Mouse (Mus musculus) c-Kit-positive CD71-positive TER-119-positive erythroid progenitor cells, embryonic 14.5 days (primary cell): Measurements from ENCODE around the gene Wnk2.
A peak's percentile ranks its signal among the peaks of the same experiment; 100 is the strongest.

Experiments used
- DNase-seq: peaks from one replicate; pipeline ENCODE4 v3.0.0-alpha.2; 2013; ENCODE audit warnings: low spot score

Gene Wnk2

GRCm38 (mm10) chr13:49175509-49175908 is 27.7 kb upstream of the Wnk2 start:
- DNase-seq = no peak

DNA sequence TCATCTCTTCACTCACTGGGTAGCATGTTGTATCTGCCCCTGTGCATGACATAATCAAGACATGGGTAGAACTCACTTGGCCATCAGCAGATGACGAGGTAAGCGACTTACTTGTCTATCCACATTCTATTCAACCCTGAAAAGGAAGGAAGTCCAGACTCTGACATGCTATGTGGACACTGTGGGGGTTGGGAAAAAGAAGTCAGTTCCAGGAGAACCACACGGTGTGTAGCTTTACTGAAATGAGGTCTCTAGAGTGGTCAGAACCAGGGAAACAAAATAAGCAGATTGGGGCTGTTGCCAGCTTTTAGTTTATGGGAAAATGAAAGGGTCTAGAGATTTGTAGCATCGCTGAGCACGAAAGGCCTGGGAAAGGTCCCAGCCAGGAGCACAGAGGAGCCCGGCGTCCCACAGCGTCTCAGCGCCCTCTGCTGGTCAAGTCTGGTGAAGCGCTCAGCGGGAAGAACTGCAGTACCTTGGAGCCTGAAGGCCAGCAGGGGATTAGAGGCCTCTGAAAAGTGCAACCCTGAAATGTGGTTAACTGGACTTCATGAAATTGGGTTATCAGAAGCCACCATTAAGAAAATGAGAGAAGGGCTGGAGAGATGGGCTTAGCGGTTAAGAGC is 25.3 kb upstream of the Wnk2 start:
- DNase-seq = peak; percentile 61

GRCm38 (mm10) chr13:49172335-49172734 is 24.5 kb upstream of the Wnk2 start:
- no peak for DNase-seq

GRCm38 (mm10) chr13:49171729-49172128 is 23.9 kb upstream of the Wnk2 start:
- DNase-seq = no peak

DNA sequence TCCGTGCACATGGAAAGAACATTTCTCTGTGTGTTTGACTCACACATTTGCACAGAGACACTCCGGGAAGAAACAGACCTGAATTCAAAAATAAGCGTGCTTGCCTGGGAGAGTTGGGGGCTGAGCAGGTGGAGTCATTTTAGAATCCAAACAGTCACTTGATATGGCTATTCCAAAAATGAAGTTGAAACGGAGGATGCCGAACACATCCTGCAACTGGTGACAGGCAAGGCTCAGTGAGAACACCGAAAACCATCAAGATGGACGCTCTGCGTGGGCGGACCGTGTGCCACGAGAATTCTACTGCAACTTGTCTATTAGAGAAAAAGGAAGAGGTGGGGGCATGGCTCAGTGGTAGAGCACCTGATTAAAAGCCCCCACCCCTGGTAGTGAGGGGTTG is 22.8 kb upstream of the Wnk2 start:
- no peak for DNase-seq

DNA sequence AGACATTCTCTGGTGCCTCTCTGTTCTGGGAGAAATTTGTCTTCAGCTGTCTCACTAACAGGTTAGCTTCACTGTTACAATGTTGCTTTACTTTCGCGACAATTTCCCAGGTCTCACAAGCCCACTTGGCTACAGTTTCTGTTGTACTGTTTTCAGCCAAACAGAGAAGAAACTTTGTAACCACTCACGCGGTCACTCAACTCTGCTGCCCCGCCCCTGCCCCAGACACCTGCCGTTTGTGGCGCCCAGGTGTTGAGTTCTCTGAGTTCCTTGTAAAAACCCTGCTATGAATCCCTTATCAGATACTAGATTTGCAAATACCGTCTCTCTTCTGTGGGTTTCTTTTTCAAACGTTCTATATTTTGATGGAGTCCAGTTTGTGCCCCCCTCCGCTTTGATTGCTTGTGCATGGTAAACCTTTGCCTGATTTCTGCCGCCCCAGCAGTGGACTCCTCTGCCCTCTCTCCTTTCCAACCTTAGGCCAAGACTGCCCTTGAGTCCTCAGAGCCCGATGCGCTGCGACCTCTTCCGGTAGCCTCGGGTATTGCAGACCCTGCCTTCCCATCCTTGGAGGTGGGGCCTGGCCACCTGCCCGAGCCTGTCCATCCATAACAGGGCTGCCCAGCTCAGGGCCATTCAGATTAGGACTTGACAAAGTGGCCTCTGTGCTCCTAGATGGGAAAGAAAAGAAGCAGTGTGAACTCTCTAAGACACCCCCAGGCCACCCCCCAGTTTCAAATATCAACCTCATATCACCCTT is 21.8 kb upstream of the Wnk2 start:
- DNase-seq = peak; percentile 32

DNA sequence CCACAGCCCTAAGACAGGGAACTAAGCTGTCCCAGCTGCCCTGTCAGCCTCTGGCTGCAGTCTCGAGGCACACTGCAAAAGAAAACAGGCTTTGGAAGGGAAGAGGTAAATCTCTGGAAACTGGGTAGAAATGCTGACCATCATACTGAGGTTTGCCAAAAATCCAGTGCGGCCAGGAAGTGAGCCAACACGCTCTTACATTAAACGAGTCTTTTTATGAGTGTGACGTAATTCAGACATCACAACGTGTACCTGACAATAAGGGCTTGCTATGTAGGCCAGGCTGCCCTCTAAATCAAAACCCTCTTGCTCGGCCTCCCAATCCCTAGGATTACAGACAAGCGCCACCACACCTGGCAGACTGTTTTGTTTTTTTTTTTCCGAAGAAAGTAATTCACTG is 19.3 kb upstream of the Wnk2 start:
- no peak for DNase-seq

DNA sequence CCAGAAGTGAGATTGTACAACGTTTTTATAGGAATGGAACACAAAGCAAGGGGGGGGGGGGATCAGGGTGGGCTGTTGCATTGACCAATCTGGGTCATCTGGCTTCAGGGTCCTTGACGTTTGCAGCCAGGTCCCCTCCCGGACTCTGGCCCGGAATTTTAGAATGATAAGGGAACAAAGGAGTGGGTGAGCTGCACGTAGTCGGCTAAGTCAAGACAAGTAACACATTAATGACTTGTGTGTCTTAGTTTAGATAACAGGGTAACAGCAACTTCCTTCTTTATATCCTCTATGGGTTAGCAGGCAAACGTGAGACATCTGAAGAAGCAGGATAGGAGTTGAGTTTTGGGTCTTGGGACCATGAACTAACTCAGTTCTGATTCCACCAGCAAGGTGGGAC is 15.8 kb upstream of the Wnk2 start:
- DNase-seq = no peak

- no peak for DNase-seq
These were observed 14.9 kb upstream of the Wnk2 start for GRCm38 (mm10) chr13:49162722-49163121.

- no peak for DNase-seq
These were observed 13.4 kb upstream of the Wnk2 start for GRCm38 (mm10) chr13:49161236-49161635.

DNA sequence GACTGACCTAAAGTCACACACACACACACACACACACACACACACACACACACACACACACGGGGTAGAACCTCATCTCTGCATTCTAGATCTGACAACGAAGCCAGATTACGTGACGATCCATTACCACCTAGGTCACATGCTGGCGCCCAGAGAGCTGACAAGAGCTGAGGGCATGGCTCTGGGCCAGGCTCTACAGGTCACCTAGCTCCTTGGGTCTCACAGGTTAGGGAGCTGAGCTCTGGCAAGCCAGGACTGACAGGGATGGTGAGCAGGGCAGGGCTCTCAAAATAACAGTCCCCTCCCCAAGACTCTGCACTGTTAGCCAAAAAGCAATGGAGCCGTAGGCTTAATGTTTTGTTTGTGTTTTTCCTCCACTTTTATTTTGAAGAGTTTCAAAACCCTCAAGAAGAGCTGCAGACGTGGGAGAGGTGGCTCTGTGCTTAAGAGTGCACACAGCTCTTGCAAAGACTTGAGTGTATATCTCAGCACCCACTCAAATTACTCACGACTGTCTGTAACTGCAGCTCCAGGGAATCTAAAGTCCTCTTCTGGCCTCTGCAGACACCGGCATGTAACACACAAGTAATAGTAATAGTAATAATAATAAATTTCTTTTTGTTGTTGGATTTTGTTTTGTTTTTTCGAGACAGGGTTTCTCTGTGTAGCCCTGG is 10.4 kb upstream of the Wnk2 start:
- DNase-seq = no peak

- no peak for DNase-seq
These were observed 8.8 kb upstream of the Wnk2 start for GRCm38 (mm10) chr13:49156645-49157044.

DNA sequence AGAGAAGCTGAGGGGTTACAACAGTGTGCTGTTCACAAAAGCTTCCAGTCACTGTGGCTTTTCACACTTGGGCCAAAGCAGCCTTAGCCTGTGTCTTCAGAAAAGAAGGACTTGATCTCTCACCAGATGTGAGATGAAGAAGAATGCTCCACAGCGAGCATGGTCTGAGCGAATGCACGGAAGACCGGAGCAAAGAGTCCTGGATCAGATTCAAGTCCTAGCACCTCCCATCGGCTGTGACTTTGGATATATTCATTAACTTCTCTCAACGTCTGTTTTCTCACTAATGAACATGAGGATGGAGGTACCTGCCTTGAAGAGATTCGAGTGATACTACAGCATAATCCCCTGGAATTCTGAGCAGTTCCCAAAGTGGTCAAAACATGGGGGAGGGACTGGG is 6.8 kb upstream of the Wnk2 start:
- DNase-seq = no peak

DNA sequence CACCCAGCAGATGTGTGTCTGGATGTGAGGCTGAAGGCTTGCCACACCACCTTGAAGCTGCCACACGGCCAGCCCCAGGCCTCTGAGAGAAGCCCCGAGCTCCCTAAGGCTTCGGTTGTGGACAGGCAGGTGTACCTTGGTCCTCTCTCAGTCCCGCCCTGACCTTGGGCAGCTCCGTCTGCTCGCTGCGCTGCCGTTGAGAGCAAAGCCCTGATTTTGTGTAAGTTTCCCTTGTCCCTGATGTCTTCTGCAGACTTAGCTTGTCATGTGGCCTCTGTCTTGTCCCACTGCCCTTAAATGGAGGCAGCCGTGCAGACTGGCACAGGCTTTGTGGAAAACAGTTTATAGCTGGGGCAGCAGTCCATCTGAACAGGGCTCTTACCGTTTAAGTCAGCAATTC is 6.2 kb upstream of the Wnk2 start:
- DNase-seq = no peak

GRCm38 (mm10) chr13:49148687-49149086 is 873 bp upstream of the Wnk2 start:
- no peak for DNase-seq

DNA sequence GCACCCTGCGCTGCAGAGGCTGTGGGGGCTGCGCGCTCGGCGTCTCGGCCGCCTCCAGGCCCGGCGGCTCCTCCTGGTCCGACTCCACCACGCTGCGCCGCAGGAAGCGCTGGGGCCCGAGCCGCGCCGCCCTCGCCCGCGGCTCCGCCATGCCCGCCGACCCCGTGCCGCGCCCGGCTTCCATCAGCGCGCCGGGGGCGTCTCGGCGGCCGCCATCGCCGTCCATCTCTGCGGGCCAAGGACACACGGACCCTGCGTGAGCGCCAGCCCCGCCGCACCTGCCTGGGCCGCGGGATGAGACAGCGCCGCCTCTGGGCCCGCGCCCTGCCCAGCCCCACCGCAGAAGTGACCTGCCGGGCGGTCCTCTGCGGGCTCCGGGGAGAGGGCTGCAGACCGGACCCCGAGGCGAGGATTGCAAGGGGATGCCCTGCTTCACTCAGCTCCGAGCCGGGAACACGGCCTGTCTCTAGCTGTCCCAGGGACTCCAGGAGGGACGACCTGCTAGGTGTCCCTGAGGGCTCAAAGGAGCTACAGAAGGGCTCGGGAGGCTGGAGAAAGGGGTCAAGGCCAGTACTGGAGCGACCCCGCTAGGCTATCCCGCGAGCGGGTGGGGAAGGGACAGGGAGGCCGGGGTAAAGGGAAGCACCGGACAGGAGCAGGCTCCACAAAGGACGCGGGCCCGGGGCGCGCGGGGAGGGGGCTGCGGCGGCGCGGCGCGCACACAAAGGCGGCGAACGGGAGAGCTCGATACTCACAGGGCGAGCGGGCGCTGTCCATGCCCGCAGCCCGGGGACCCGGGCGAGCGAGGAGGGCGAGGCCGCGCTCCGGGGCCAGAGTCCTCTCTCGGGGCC is 582 bp downstream of the Wnk2 start:
- no peak for DNase-seq

DNA sequence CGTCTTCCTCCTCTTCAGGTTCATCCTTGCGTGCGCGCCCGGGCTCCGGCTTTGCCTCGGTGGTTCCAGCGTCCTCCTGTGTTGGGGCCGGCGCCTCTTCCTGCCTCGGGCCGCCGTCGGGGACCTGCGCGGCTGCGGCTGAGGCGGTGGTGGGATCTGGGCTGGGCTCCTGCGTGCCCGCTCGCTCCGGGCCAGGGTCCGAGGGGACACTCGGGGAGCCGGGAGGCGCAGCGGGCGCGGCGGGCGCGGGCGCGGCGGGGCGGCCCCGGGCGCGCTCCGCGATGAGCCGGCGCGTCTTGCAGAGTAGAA is 1.2 kb downstream of the Wnk2 start:
- no peak for DNase-seq

DNA sequence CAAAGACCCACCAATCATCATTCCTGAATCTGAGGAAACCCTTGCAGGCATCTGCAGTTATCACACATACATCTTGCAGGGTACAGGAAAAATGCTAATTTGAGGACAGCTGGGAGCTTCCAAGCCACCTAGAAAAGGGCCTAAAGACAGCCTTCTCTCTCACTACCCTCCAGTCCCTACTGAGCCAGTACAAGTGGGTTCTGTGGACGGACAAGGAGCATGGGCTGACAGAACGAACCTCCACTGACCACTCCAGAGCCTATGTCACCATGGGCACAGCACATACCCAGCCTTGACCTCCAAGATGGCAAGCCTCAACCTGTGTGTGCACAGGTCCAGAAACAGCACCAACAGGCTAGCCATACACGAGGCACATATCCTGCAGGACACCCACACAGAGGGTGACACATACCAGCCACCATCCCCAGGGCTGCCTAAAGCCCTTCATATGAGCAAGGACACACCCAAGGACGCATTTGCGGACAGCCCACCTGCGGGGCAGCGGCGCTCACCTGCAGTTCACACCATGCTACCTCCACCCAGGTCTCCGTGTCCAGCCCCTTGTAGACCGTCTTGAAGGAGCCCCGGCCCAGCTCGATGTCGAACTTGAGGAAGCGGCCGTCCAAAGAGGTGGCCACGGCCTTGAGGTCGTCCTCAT is 1.6 kb downstream of the Wnk2 start:
- DNase-seq = no peak

DNA sequence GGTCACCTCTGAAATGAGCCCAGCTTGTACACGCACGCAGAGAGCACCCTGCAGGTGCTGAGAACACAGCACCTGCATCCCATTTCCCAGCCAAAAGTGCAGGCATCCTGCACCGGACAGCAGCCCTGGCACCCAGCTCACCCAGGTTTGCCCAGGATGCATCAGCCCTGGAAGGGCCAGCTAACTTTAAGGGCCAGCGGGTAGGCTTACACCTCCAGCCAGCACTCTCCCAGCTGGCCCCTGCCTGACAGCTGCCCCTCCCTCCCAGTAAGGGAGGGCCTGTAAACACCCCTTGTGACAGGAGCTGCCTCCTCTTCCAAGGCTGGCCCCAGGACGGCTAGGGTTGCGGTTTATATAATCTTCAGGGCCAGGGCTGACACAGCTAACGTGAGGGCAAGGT is 2.4 kb downstream of the Wnk2 start:
- DNase-seq = no peak

DNA sequence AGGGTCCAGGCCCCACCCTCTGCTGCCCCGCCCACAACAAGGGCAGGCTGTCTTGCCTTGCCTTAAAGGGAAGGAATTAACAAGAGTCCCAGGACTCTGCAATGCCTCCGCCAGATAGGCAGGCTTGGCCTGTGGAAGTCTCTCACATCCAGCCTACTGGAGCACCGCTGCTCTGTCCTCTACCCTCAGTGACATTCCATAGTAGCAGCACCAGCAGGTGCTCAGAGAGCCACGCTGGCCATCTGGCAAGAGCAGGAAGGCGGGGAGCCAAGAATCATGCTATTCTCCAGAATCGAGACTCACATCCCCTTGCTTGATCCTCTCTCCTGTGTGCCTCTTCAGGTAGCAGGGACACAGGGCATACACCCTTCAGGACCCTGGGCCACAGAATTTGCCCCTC is 3.4 kb downstream of the Wnk2 start:
- no peak for DNase-seq

DNA sequence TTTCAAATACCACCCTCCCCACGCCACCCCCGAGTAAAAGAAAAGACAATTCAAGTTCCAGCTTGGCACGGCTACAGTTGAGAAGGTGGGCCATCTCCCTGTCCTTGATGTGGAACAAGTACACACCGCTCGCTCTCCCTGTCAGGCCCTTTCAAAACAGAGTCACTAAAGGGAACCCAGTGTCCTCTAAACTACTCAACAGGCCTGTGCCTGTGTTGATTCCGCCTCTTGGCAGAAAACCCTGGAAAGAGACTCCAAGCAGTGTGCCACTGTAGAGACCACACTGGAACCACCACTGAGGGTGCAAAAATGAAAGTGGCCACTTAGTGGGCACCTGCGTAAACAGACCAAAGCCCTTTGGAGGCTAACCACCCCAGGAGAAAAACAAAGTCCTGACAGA is 4.5 kb downstream of the Wnk2 start:
- DNase-seq = no peak

DNA sequence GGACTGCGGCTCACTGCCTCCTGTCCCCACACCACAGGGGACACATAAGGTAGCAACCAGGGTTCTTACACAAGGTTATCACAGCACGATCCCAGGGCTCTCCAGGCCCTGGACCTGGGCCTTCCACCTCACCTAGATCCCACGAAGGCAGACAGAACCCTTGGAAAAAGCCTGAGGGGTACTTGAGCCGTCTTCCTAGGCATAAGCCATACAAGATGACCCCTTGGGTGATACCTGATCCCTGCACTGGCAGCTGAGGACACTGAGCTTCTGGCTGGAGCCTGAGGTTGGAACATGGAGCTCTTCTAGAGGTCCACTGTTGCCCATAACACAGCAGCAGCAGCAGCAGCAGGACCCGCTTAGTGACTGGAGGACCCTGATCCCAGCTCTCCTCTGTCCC is 5.4 kb downstream of the Wnk2 start:
- no peak for DNase-seq
